ENCODE assay signal across 8 mouse cellular contexts in the genomic region with DNA sequence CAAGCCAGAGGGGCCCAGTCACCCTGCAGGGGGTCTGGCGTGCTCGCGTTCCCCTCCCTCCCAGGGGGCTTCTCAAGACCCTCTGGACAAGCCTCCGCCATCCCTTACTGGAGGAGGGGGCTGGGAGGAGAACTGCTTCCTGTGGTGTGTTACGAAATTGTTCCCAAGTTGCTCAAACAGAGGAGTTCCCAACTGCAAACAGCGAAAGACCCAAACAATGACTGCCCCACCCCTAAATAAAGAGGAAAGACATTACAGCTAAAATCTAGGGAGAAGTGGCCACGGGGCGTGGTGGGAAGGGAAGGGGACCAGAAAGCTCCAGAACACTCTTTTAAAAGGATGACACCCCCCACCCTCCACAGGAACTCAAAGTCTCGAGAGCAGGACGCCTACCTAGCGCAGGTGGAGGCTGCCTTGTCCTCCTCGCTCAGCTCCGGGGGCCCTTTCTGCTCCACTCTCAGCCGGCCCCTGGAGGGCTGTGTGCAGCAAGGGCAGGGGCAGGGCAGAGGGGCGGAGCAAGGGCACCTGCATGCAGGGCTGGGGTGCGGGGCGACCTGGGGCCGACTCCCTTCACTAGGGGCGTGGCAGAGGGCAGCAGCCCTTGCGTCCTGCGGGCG. TPM values are rescaled to one million over a fixed set of nuclear protein-coding genes. Genes with fewer than 3 reads are reported as not detected.
DNase-seq lines count a peak whose midpoint lies in the region; ATAC-seq and TF ChIP-seq lines count a peak whose summit lies in the region.

No protein-coding gene starts in this region.

- H3K9me3 ChIP-seq in kidney, embryonic 16.5 days (ENCODE audit: low read length), result no peaks in the 10 kb centered on the region
- no peaks in the 10 kb centered on the region for H3K9me3 ChIP-seq in liver, embryonic 16.5 days (replicated peaks; ENCODE audit: control insufficient read depth, low read length)

- DNase-seq in kidney, adult 2 months, result no peak
- DNase-seq in embryo, embryonic 9.5 days (ENCODE audit: extremely low spot score), result peak; percentile 44
- peak; percentile 56 to 69 for DNase-seq in heart, postnatal 36 days
- peak; percentile 56 for DNase-seq in neural tube, embryonic 10.5 days (ENCODE audit: extremely low spot score, low spot score)
- DNase-seq in right cerebral cortex, postnatal 25 days, result no peak
- no peak for DNase-seq in c-Kit-positive CD71-positive TER-119-positive erythroid progenitor cells, embryonic 14.5 days (ENCODE audit: low spot score)

- peaks cover 62% of the 10 kb centered on the region for H3K4me1 ChIP-seq in kidney, embryonic 16.5 days (ENCODE audit: insufficient read depth, low read length)
- H3K4me1 ChIP-seq in kidney, adult 2 months (ENCODE audit: control insufficient read depth, insufficient read depth, low read length), result no peaks in the 10 kb centered on the region
- H3K4me1 ChIP-seq in liver, embryonic 16.5 days (ENCODE audit: control insufficient read depth, low read depth, low read length), result peaks cover 57% of the 10 kb centered on the region

- TF ChIP-seq POLR2A in kidney, adult 2 months (IDR thresholded peaks at IDR 0.05; ENCODE audit: low read depth, low read length), result no peak

- H3K4me3 ChIP-seq in kidney, embryonic 16.5 days (ENCODE audit: low read length), result peak overlapping the region; percentile 29
- H3K4me3 ChIP-seq in kidney, adult 2 months (ENCODE audit: insufficient read depth, low read depth, low read length), result no peak overlapping the region
- peak overlapping the region; percentile 55 for H3K4me3 ChIP-seq in liver, embryonic 16.5 days (ENCODE audit: low read depth, low read length)

- H3K36me3 ChIP-seq in kidney, embryonic 16.5 days (ENCODE audit: insufficient read depth, low read length), result no peaks in the 10 kb centered on the region
- no peaks in the 10 kb centered on the region for H3K36me3 ChIP-seq in kidney, adult 2 months (ENCODE audit: control insufficient read depth, insufficient read depth, low read length)
- H3K36me3 ChIP-seq in liver, embryonic 16.5 days (ENCODE audit: control insufficient read depth, insufficient read depth), result peaks cover 17% of the 10 kb centered on the region

- peak overlapping the region; percentile 61; the same call in 1 of the 2 replicates for H3K9ac ChIP-seq in kidney, embryonic 16.5 days (replicated peaks; ENCODE audit: low read length)
- peak overlapping the region; percentile 63 for H3K9ac ChIP-seq in liver, embryonic 16.5 days (ENCODE audit: low read depth, low read length)

- whole genome bisulfite sequencing in kidney, embryonic 16.5 days, result 12% methylated on average over 22 of the region's 22 CpGs
- 46% methylated on average over 22 of the region's 22 CpGs for WGBS in kidney, adult 2 months
- 2% methylated on average over 22 of the region's 22 CpGs for WGBS in liver, embryonic 16.5 days (ENCODE audit: insufficient replicate concordance)

- intact Hi-C loops in heart, postnatal 36 days (cut with DNase I), result loop anchor here (5.0 kb wide), 1 partner anchor 115 kb away; no protein-coding TSS in a partner anchor

- peak overlapping the region; percentile 63 for H3K27ac ChIP-seq in kidney, embryonic 16.5 days (ENCODE audit: low read length)
- H3K27ac ChIP-seq in kidney, adult 2 months (ENCODE audit: insufficient read depth, low read depth, low read length), result no peak overlapping the region
- H3K27ac ChIP-seq in liver, embryonic 16.5 days (ENCODE audit: low read length), result peak overlapping the region; percentile 59

- TF ChIP-seq CTCF in kidney, adult 2 months (conservative IDR thresholded peaks at IDR 0.05; ENCODE audit: insufficient read depth, insufficient read length, low read depth, low read length), result no peak

- ATAC-seq in kidney, embryonic 16.5 days (ENCODE audit: low FRiP score, low TSS enrichment), result peak; percentile 18; the same call in 1 of the 2 replicates
- peak; percentile 40 for ATAC-seq in liver, embryonic 16.5 days (ENCODE audit: low read depth)

- peak overlapping the region; percentile 49 for H3K4me2 ChIP-seq in kidney, embryonic 16.5 days (replicated peaks; ENCODE audit: low read depth, low read length)
- H3K4me2 ChIP-seq in liver, embryonic 16.5 days (ENCODE audit: low read depth, low read length), result peak overlapping the region; percentile 93

- peaks cover 63% of the 10 kb centered on the region for H3K27me3 ChIP-seq in kidney, embryonic 16.5 days (ENCODE audit: insufficient read depth, low read length)
- peaks cover 4% of the 10 kb centered on the region; the same call in 1 of the 2 replicates for H3K27me3 ChIP-seq in kidney, adult 2 months (replicated peaks; ENCODE audit: control insufficient read depth, insufficient read depth, low read length)
- H3K27me3 ChIP-seq in liver, embryonic 16.5 days (ENCODE audit: control insufficient read depth, insufficient read depth, low read depth, low read length), result peaks cover 29% of the 10 kb centered on the region

RNA-seq across cellular contexts. Expression of a gene that starts 6.1 kb away (rescaled TPM):
- polyA plus RNA-seq in kidney, embryonic 16.5 days (2015; fragmentation: Nextera tagmentation; extraction: Ambion mirVana), result 7.9 and 8.1 TPM in 2 replicates
- 3.2 and 4.1 TPM in 2 replicates for polyA plus RNA-seq in kidney, adult 2 months (2012; rRNA removed)
- 1 to 10 TPM; 5.4 to 5.7 TPM for total RNA-seq in heart, postnatal 36 days (2021)
- 43.7 and 45.6 TPM in 2 replicates for polyA plus RNA-seq in liver, embryonic 16.5 days (2015; fragmentation: Nextera tagmentation; extraction: Ambion mirVana)

RNA-seq across cellular contexts. Expression of a gene that starts 15.4 kb away (rescaled TPM):
- 2.3 and 2.8 TPM in 2 replicates for polyA plus RNA-seq in kidney, embryonic 16.5 days (2015; fragmentation: Nextera tagmentation; extraction: Ambion mirVana)
- 0.65 and 0.81 TPM in 2 replicates for polyA plus RNA-seq in kidney, adult 2 months (2012; rRNA removed)
- under 1 TPM in 1 of 2 experiments, not detected in 1; 0.44 TPM for total RNA-seq in heart, postnatal 36 days (2021)
- 7.0 and 7.8 TPM in 2 replicates for polyA plus RNA-seq in liver, embryonic 16.5 days (2015; fragmentation: Nextera tagmentation; extraction: Ambion mirVana)

RNA-seq across cellular contexts. Expression of a gene that starts 19.7 kb away (rescaled TPM):
- polyA plus RNA-seq in kidney, embryonic 16.5 days (2015; fragmentation: Nextera tagmentation; extraction: Ambion mirVana), result 22.5 and 26.7 TPM in 2 replicates
- 85.8 and 93.9 TPM in 2 replicates for polyA plus RNA-seq in kidney, adult 2 months (2012; rRNA removed)
- 10 to 100 TPM; 27.3 to 30.1 TPM for total RNA-seq in heart, postnatal 36 days (2021)
- 5.4 and 6.3 TPM in 2 replicates for polyA plus RNA-seq in liver, embryonic 16.5 days (2015; fragmentation: Nextera tagmentation; extraction: Ambion mirVana)

RNA-seq across cellular contexts. Expression of a gene that starts 21.3 kb away (rescaled TPM):
- polyA plus RNA-seq in kidney, embryonic 16.5 days (2015; fragmentation: Nextera tagmentation; extraction: Ambion mirVana), result 81.5 and 82.9 TPM in 2 replicates
- 73.7 and 98.9 TPM in 2 replicates for polyA plus RNA-seq in kidney, adult 2 months (2012; rRNA removed)
- 10 to 100 TPM; 36.1 to 39.2 TPM for total RNA-seq in heart, postnatal 36 days (2021)
- 27.3 and 27.7 TPM in 2 replicates for polyA plus RNA-seq in liver, embryonic 16.5 days (2015; fragmentation: Nextera tagmentation; extraction: Ambion mirVana)

RNA-seq across cellular contexts. Expression of a gene that starts 44.7 kb away (rescaled TPM):
- polyA plus RNA-seq in kidney, embryonic 16.5 days (2015; fragmentation: Nextera tagmentation; extraction: Ambion mirVana), result 73.5 and 78.0 TPM in 2 replicates
- 5.7 and 7.3 TPM in 2 replicates for polyA plus RNA-seq in kidney, adult 2 months (2012; rRNA removed)
- total RNA-seq in heart, postnatal 36 days (2021), result 10 to 100 TPM; 12.6 to 16.5 TPM
- polyA plus RNA-seq in liver, embryonic 16.5 days (2015; fragmentation: Nextera tagmentation; extraction: Ambion mirVana), result 17.3 and 20.3 TPM in 2 replicates

Comparison
In these comparisons a context has a peak if more than half of its experiments do, and no peak if none do; other contexts are left out.
1. DNase-seq: peak in embryo, embryonic 9.5 days (single experiment), heart, postnatal 36 days (2 of 2) and neural tube, embryonic 10.5 days (single experiment); none in kidney, adult 2 months (single experiment), right cerebral cortex, postnatal 25 days (single experiment) and c-Kit-positive CD71-positive TER-119-positive erythroid progenitor cells, embryonic 14.5 days (single experiment).